Mouse (Mus musculus) neural tube, embryonic 12.5 days (tissue): ENCODE results near the gene Wars2. TPM values are rescaled to one million over a fixed set of nuclear protein-coding genes. Genes with fewer than 3 reads are reported as not detected.
A peak's percentile ranks its signal among the peaks of the same experiment; 100 is the strongest.

Source experiments
- ATAC-seq: fragments of 200-750 bp; cut with Nextera tagmentation; 2 replicates; pipeline ENCODE4 v1.8.0; 2017; ENCODE audit warnings: low read depth, mild to moderate bottlenecking, moderate TSS enrichment, moderate library complexity; ENCODE audit not compliant: low FRiP score
- H3K27ac ChIP-seq: fragments of 300-500 bp; sonication (generic); 2 replicates; pipeline ENCODE4 v1.5.1; 2016
- H3K27me3 ChIP-seq: fragments of 300-500 bp; sonication (generic); replicated peaks from 2 replicates; pipeline ENCODE4 v1.6.1; 2016; ENCODE audit warnings: mild to moderate bottlenecking
- H3K36me3 ChIP-seq: fragments of 300-500 bp; sonication (generic); 2 replicates; pipeline ENCODE4 v1.6.1; 2016; ENCODE audit warnings: mild to moderate bottlenecking
- H3K4me1 ChIP-seq: fragments of 300-500 bp; sonication (generic); 2 replicates; pipeline ENCODE4 v1.6.1; 2016
- H3K4me2 ChIP-seq: fragments of 300-500 bp; sonication (generic); replicated peaks from 2 replicates; pipeline ENCODE4 v1.6.1; 2016; ENCODE audit warnings: mild to moderate bottlenecking
- H3K4me3 ChIP-seq: fragments of 300-500 bp; sonication (generic); 2 replicates; pipeline ENCODE4 v1.5.1; 2016
- H3K9ac ChIP-seq: fragments of 300-500 bp; sonication (generic); 2 replicates; pipeline ENCODE4 v1.6.1; 2016; ENCODE audit warnings: mild to moderate bottlenecking
- H3K9me3 ChIP-seq: fragments of 300-500 bp; sonication (generic); 2 replicates; pipeline ENCODE4 v1.6.1; 2016; ENCODE audit warnings: mild to moderate bottlenecking
- WGBS: fragments of 180-500 bp; shearing (Covaris S2); methylation state at CpG from one replicate; pipeline ENCODE4 v1.1.7; 2016; 5-methylcytosine and 5-hydroxymethylcytosine counted together
- polyA plus RNA-seq: library from polyadenylated mRNA; unstranded; fragments of >200 nt; fragmentation: Nextera tagmentation; extraction: Ambion mirVana; gene quantifications from 2 replicates; pipeline ENCODE4 v1.2.1, GENCODE M21; 2016

Wars2 gene
- polyA plus RNA-seq, 1 experiment from 2014 or later: 5.5 TPM

DNA sequence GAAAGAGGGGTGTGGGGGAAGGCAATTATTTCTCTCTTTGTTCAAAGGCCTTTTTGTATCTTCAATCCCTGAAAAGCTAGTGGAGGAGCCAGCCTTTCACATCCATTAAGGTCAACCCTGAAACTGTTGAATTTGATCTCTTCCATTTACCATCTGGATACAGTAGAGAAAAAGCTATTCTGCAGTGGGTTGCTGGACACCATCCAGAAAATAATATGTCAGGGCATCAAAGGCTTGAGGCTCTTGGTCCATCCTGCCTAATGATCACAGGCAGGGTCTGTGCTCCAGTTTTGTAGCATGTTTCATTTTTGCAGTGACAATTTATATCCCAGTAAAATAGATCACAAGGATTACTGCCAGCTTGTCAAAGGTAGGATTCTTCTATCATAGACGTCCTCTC is 16.1 kb downstream of the Wars2 start:
- WGBS: 93% methylated on average over 1 of the region's 1 CpGs
- ATAC-seq: no peak

DNA sequence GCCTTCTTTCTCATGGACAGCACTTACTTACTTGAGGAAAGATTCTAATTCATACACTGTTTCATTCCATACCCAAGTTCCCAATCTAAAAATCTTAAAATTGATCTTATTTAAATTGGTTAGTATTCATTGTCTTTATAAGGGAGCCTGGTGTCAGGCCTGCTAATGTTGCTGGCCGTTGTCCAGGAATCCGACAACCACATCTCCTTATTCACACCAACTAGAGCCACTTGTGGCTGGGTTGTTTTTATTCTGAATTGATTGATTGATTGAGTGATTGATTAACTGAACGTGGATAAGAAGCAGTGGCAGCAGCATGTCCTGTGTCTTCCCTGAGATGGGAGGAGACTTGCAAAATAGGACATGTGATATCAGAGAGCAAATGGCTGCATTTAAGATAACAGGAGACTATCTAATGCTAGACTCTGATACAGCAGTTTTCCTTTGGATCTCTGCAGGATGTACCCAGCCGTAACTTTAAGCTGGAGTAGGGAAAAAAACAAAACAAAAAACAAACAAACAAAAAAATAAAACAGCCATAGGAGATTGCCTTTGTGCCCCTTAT is 16.7 kb downstream of the Wars2 start:
- H3K27ac ChIP-seq: no peak overlapping the region
- H3K4me3 ChIP-seq: no peak overlapping the region
- H3K4me2 ChIP-seq: no peak overlapping the region
- no peaks in the 10 kb centered on the region for H3K27me3 ChIP-seq
- no peak for ATAC-seq
- no peak overlapping the region for H3K9ac ChIP-seq
- no peaks in the 10 kb centered on the region for H3K4me1 ChIP-seq
- H3K36me3 ChIP-seq: no peaks in the 10 kb centered on the region
- no peaks in the 10 kb centered on the region for H3K9me3 ChIP-seq
- WGBS: 52% methylated on average over 4 of the region's 4 CpGs

More for the DNA sequence above, 16.1 kb downstream of the Wars2 start:
- Histone ChIP-seq H3K27me3 (no peaks in the 10 kb centered on the region), H3K27ac (no peak overlapping the region), H3K4me2 (no peak overlapping the region), H3K9me3 (no peaks in the 10 kb centered on the region), H3K4me1 (no peaks in the 10 kb centered on the region), H3K36me3 (no peaks in the 10 kb centered on the region), H3K9ac (no peak overlapping the region), H3K4me3 (no peak overlapping the region)

DNA sequence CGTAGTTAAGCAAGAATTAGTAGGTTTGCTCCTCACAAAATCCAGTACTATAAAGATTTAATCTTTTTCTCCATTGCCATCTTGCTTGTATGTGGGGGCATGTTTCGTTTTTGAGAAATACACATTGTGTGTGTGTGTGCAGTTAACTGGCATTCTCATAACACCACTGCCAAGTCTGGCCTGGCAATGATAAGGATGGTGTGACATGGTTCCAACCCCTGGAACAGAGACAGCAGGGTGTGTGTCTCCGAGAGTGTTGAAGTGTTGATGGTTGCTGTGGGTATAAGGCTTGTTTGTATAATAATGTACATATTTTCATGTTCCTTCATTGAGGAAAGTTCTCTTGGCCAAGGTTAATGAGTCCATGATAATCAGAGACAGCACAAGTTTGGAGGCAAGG is 19.1 kb downstream of the Wars2 start:
- Histone ChIP-seq H3K27ac (no peak overlapping the region), H3K9me3 (no peaks in the 10 kb centered on the region), H3K36me3 (no peaks in the 10 kb centered on the region), H3K4me1 (no peaks in the 10 kb centered on the region), H3K4me2 (no peak overlapping the region), H3K27me3 (no peaks in the 10 kb centered on the region), H3K9ac (no peak overlapping the region), H3K4me3 (no peak overlapping the region)
- no peak for ATAC-seq
- 95% methylated on average over 3 of the region's 3 CpGs for WGBS

DNA sequence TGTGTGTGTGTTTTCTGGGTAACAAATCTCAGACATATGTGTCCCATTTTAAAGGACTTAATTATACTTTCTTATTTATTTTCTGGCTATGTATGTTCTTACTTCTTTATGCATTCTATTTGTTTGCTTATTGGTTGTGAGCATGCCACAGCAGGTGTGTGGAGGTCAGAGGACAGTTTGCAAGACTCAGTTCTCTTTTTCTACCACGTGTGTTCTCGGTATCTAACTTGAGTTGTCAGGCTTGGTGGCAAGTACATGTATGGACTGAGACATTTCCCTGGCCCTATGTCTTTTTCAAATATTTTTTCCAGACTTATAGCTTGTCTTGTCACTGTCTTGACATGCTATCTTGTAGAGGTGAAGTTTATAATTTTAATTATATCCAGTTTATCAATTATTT is 21.3 kb downstream of the Wars2 start:
- no peaks in the 10 kb centered on the region for H3K4me1 ChIP-seq
- H3K36me3 ChIP-seq: no peaks in the 10 kb centered on the region
- H3K9me3 ChIP-seq: no peaks in the 10 kb centered on the region
- H3K27me3 ChIP-seq: no peaks in the 10 kb centered on the region
- H3K4me3 ChIP-seq: no peak overlapping the region
- H3K9ac ChIP-seq: no peak overlapping the region
- no peak overlapping the region for H3K4me2 ChIP-seq
- WGBS: 94% methylated on average over 2 of the region's 2 CpGs
- H3K27ac ChIP-seq: no peak overlapping the region
- no peak for ATAC-seq

DNA sequence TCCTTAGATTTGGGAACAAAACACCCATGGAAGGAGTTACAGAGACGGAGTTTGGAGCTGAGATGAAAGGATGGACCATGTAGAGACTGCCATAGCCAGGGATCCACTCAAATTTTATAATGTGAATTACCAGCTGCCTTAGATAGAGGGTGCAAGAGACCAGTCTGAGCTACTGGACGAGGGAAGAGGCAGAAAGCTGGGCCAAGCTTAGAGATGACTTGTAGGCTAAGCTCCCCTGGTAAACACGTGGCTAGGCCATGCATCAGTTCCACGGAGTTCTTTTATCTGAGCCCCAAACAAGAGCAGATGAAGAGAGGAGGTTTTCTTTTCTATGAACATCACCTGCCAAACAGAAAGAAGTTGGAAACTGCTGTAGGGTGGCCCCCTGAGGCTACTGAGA is 26.9 kb downstream of the Wars2 start:
- Histone ChIP-seq H3K4me2 (no peak overlapping the region), H3K9ac (no peak overlapping the region), H3K4me1 (no peaks in the 10 kb centered on the region), H3K36me3 (no peaks in the 10 kb centered on the region), H3K27ac (no peak overlapping the region), H3K4me3 (no peak overlapping the region), H3K9me3 (no peaks in the 10 kb centered on the region), H3K27me3 (no peaks in the 10 kb centered on the region)
- 70% methylated on average over 4 of the region's 4 CpGs for WGBS
- ATAC-seq: no peak

DNA sequence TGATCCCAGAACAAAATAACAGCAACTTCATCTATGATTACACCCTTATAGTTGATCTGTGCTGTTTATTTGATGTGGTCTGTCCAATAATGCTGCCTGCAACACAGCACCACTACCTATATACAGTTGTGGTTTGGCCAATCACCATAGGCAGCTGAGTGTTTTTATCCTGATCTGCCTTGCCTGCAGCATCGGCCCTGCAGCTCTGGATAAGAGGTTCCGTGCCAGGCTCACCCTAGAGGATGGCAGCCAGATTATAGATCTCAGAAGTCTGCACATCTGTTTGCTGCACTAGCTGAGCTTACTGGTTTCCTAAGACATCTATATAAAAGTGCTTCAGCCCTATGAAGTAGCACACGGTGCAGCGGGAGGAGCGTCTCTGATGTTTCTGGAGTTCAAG is 32.3 kb downstream of the Wars2 start:
- 88% methylated on average over 5 of the region's 5 CpGs for WGBS
- no peak for ATAC-seq
- Histone ChIP-seq H3K4me3 (no peak overlapping the region), H3K27ac (no peak overlapping the region), H3K27me3 (no peaks in the 10 kb centered on the region), H3K4me1 (peaks cover 6% of the 10 kb centered on the region; the same call in 1 of the 2 replicates), H3K36me3 (no peaks in the 10 kb centered on the region), H3K9me3 (no peaks in the 10 kb centered on the region), H3K4me2 (no peak overlapping the region), H3K9ac (no peak overlapping the region)

DNA sequence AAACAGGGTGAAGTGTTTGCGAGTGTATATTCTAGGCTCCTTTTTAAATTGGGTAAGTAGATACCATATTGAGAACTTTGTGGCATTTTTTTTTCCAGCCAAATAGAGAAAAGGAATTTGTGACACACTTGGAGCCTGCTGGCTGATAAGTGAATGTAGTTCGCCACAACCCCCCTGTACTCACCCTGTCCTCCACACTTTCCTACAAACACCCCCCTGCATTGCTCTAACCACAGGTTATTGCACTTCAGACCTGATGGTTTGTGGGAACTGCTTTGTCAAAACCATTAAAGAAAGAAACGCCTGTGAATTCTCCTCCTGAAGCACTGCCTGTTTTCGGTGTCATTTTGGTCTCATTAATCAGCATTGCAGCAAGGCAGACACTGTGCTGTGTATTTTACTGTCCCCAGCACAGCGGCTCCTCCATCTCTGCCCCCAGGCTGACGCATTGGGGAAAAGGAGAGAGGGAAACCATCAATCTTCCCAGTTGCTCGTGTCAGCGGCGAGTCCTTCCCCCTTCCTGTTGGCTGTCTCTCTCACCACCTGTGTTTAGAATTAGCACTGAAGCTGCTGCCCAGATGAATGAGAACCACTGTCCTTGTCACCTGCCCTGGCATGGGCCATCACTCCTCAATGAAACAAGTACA is 33.9 kb downstream of the Wars2 start:
- no peak overlapping the region for H3K9ac ChIP-seq
- H3K4me3 ChIP-seq: no peak overlapping the region
- peaks cover 6% of the 10 kb centered on the region; the same call in 1 of the 2 replicates for H3K4me1 ChIP-seq
- 0 out of 2 replicates have a peak overlapping the region, but pooled peaks have one; percentile 10 for H3K4me2 ChIP-seq
- H3K27ac ChIP-seq: no peak overlapping the region
- no peaks in the 10 kb centered on the region for H3K36me3 ChIP-seq
- no peaks in the 10 kb centered on the region for H3K27me3 ChIP-seq
- WGBS: 27% methylated on average over 9 of the region's 9 CpGs
- no peaks in the 10 kb centered on the region for H3K9me3 ChIP-seq
- peak; percentile 72 for ATAC-seq

DNA sequence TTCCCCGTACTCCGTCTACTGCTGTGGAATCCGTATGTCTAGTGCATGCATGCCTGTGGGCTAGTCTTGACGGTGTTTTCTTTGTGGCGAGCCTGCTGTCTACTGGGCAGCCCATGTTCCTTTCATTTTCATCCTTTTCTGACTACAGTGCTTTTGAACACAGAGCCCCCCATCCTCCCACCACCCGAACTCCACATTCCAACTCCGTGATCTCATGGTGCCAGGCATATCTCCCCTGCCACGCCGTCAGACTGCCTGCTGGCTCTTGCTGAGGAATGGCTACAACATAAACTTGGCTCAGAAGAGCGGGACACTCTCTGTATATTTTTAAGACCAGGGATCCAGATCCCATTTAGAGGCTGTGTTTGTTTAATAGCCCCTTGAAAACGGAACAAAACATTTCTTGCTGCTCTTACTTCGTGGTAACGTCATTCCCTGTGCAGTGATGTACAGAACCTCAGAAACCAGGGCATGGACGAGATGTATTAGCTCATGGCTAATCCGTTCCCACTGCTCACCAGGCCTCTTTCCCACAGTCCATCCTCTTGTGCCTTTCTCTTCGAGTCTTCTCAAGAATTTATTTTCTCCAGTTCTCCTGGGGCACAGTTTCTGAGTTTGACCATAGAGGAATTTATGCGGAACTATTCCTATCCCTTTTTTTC is 42.6 kb downstream of the Wars2 start:
- no peaks in the 10 kb centered on the region for H3K4me1 ChIP-seq

DNA sequence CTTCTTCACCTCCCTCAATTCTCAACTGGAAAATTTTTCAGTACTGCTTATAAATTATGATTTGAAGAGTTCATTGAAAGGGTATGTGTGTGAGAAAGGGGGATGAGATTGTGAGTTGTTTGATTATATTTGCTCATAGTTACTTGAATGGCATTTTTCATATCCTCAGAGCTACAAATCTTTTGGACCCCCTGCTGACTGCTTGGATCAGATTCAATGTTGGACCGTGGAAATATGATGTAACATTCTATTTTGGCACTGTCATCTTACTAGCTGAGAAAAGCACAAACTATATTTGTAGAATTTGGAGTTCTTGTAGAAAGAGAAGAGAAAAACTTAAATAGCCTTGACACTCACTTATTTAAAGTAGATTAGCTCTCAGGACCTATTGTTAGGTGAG is 43.5 kb downstream of the Wars2 start:
- H3K27ac ChIP-seq: no peak overlapping the region
- H3K4me3 ChIP-seq: no peak overlapping the region
- no peak overlapping the region for H3K4me2 ChIP-seq
- H3K27me3 ChIP-seq: no peaks in the 10 kb centered on the region
- H3K36me3 ChIP-seq: no peaks in the 10 kb centered on the region
- H3K9me3 ChIP-seq: no peaks in the 10 kb centered on the region
- ATAC-seq: no peak
- H3K9ac ChIP-seq: no peak overlapping the region
- H3K4me1 ChIP-seq: no peaks in the 10 kb centered on the region
- 77% methylated on average over 1 of the region's 1 CpGs for WGBS

More for the DNA sequence above, 42.6 kb downstream of the Wars2 start:
- no peaks in the 10 kb centered on the region for H3K27me3 ChIP-seq
- no peaks in the 10 kb centered on the region for H3K9me3 ChIP-seq
- no peak overlapping the region for H3K27ac ChIP-seq
- H3K4me2 ChIP-seq: no peak overlapping the region
- no peak for ATAC-seq
- H3K9ac ChIP-seq: no peak overlapping the region
- WGBS: 82% methylated on average over 17 of the region's 17 CpGs
- no peaks in the 10 kb centered on the region for H3K36me3 ChIP-seq
- no peak overlapping the region for H3K4me3 ChIP-seq

DNA sequence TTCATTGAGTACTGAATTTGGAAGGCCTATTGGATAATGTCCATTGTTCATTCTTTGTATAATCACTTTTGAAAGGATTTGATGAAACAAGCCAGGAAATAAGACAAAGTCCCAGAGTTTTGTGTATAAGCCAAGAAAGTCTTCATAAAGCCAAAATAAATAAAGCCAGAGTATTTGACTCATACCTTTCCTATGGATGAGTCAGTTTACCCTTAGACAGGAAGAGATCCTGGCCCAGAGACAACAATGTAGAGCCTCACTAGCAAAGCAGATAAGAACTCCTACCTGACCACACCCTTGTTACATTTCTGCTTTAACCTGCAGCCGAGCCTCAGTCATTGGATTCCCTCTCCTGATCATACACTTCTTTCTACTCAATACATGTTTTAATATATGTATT is 47.2 kb downstream of the Wars2 start:
- ATAC-seq: no peak
- 97% methylated on average over 1 of the region's 1 CpGs for WGBS
- Histone ChIP-seq H3K4me2 (no peak overlapping the region), H3K9me3 (no peaks in the 10 kb centered on the region), H3K4me1 (no peaks in the 10 kb centered on the region), H3K27ac (no peak overlapping the region), H3K36me3 (no peaks in the 10 kb centered on the region), H3K27me3 (no peaks in the 10 kb centered on the region), H3K9ac (no peak overlapping the region), H3K4me3 (no peak overlapping the region)

DNA sequence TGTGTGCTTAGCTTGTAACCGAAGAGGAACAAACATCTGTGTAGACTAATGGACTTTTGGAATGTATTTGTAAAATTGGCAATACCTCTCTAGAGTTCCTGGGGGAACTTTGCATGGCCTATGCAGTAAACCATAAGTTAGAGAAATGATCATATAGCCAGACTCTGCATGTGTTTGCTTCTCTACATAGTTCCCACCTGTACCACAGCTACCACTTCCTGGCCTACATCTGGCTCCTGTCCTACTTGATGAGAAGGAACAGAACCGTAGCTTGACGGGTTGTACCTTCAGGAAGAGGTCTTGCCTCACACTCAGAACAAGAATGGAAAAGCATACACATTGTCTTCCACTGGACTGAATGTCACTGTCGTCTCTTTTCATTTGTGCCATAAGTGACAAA is 52.7 kb downstream of the Wars2 start:
- no peak overlapping the region for H3K9ac ChIP-seq
- 82% methylated on average over 4 of the region's 4 CpGs for WGBS
- H3K4me2 ChIP-seq: no peak overlapping the region

DNA sequence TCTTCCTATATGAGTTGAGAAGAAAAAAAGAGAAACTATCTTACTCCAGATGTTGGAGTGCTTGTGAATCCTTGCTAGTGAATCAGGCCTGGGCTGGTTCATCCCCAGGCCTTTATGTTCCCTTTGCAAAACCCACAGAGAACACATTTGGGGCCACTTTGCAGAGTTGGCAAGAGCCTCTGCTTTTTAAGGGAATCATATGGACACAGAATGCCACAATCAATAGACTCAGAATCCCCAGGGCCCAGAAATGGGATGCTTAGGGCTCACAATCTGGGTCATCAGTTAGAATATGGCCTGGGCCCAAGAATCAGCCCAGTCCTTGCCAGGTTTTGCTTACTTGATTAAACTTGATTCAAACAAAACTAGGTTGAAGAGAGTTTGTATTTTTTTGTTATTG is 62.5 kb downstream of the Wars2 start:
- Histone ChIP-seq H3K27me3 (no peaks in the 10 kb centered on the region), H3K4me3 (no peak overlapping the region), H3K4me1 (no peaks in the 10 kb centered on the region), H3K36me3 (no peaks in the 10 kb centered on the region), H3K27ac (no peak overlapping the region), H3K9me3 (no peaks in the 10 kb centered on the region), H3K9ac (no peak overlapping the region), H3K4me2 (no peak overlapping the region)
- no peak for ATAC-seq

More for the DNA sequence above, 52.7 kb downstream of the Wars2 start:
- Histone ChIP-seq H3K4me3 (no peak overlapping the region), H3K27me3 (no peaks in the 10 kb centered on the region), H3K9me3 (no peaks in the 10 kb centered on the region), H3K36me3 (no peaks in the 10 kb centered on the region), H3K27ac (no peak overlapping the region), H3K4me1 (no peaks in the 10 kb centered on the region)
- ATAC-seq: no peak

DNA sequence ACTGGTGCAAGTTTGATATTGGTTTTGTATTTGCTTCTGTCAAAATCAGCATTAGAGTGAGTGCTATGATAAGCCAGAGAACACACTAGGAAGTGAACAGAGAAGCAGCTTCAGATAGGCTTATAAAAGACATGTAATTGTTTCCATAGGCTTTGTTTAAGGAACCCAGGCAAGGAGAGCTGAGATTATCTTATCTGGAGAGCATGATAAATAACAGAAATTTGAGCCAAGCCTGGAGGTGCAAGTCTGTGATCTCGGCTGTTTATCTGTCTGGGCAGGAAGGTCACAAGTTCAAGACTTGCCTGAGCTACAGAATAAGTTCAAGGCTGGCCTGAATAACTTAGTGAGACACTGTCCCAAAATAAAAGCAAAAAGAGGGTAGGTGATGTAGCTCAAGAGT is 67.5 kb downstream of the Wars2 start:
- H3K4me3 ChIP-seq: no peak overlapping the region
- 66% methylated on average over 1 of the region's 1 CpGs for WGBS

More for the DNA sequence above, 67.5 kb downstream of the Wars2 start:
- Histone ChIP-seq H3K4me2 (no peak overlapping the region), H3K9ac (no peak overlapping the region), H3K4me1 (peaks cover 3% of the 10 kb centered on the region; the same call in 1 of the 2 replicates), H3K27me3 (no peaks in the 10 kb centered on the region), H3K27ac (no peak overlapping the region), H3K36me3 (no peaks in the 10 kb centered on the region), H3K9me3 (no peaks in the 10 kb centered on the region)
- ATAC-seq: no peak
